Mouse (Mus musculus): Measurements from ENCODE around the gene Epb41l3. TPM values are rescaled to one million over a fixed set of nuclear protein-coding genes. Genes with fewer than 3 reads are reported as not detected.

Epb41l3 gene
- total RNA-seq, 2 experiments from 2014 or later = 0.42 to 2.2 TPM

DNA sequence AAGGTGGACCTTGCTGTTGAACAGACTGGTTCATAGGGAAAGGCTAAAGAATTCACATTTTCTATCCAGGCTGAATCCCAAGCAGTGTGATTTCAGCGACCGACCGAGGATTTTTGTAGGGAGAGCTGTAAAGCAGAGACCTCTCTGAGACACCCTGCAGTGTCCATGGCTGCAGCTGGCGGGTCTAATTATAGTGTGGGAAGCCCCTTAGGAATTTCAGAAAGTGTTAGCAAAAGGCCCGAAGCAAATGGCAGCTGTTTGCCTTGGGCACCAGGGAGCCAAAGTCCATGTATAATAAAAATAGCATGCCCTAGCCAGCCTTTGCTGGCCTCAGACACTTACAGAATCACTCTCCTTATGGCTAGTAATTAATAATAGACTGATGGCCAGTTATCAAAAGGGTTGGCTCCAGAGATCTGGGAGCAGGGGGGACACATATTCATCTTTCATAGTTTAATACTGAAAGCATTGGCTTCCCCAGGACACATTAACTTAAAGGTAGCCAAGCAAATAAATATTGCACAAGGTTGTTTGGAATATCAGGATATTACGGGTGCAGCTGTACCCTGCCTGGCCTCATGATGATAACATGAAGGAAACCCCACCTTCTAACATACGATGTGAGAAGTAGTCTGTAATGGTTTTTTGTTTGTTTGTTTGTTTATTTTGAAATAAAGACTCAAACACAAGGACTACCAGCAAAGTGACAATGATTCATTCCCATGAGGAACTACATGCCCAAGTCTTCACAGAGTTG lies 106.3 kb downstream of the Epb41l3 start:
- no peak for ATAC-seq (replicated peaks; ENCODE audit: poor library complexity)

GRCm38 (mm10) chr17:69187794-69188193 lies 112.3 kb downstream of the Epb41l3 start:
- ATAC-seq (replicated peaks; ENCODE audit: poor library complexity) = no peak

- no peak for ATAC-seq (replicated peaks; ENCODE audit: poor library complexity)
Measured at GRCm38 (mm10) chr17:69192863-69193493, 117.5 kb downstream of the Epb41l3 start.

- ATAC-seq (replicated peaks; ENCODE audit: poor library complexity) = no peak
Measured at GRCm38 (mm10) chr17:69194599-69194998, 119.1 kb downstream of the Epb41l3 start.

GRCm38 (mm10) chr17:69195758-69196157 lies 120.3 kb downstream of the Epb41l3 start:
- no peak for ATAC-seq (replicated peaks; ENCODE audit: poor library complexity)

DNA sequence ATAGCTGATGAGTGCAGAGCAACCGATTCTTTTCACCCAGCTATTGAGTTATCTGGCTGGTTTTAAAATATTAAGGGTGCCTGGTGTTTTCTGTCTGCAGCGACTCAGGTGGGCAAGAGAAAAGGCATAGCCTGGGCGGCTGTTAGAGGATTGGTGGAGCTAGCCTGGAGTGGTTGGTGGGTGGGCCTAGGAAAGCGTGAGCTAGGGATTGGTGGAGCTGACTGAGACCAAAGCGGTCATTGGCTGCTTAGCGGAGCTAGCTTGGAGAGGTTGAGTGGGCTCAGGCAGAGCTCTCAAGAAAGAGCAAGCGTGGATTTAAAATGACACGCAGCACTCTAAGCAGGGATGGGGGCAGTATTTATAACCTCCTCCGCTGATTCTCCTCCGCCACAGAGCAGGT lies 121.2 kb downstream of the Epb41l3 start:
- ATAC-seq (replicated peaks; ENCODE audit: poor library complexity) = no peak

GRCm38 (mm10) chr17:69198805-69199204 lies 123.3 kb downstream of the Epb41l3 start:
- no peak for ATAC-seq (replicated peaks; ENCODE audit: poor library complexity)

DNA sequence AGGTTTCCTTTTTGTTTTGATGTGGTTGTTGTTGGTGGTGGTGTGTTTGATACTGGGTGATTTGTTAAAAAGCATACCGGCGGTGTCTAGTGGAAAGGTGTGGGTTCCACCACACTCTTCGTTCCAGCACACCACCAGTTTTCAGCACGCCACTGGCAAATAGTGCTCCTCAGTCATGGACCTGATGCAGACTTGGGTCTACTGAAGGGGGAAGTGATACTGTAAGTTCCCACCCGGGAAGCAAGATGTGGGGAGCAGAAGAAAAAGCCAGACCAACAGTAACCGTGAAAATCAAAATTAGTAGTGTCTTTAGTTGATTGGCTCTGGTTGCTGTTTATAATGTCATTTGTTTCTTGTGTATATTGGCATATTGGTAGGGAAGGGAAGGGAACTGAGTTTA lies 124.3 kb downstream of the Epb41l3 start:
- peak; percentile 85 for ATAC-seq (replicated peaks; ENCODE audit: poor library complexity)

DNA sequence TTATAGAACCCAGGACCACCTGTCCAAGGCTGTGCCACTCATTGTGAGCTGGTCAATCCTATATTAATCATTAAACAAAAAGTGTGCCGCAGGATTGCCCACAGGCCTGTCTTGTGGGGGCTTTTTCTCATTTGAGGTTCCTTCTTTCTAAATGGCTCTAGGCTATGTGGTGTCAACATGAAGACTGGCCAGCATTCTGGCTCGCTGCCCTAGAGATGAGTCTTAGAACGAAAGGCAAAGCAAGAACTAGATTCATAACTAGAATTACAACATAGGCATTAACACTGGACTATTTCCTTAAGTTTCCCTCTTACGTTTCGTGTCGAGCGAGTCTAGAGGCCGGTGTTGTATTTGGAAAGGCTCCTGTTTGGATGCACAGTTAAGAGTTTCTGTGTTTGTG lies 125.5 kb downstream of the Epb41l3 start:
- ATAC-seq (replicated peaks; ENCODE audit: poor library complexity) = 0 out of 2 replicates have a peak, but pooled peaks have one; percentile 18

GRCm38 (mm10) chr17:69205282-69205999 lies 130.0 kb downstream of the Epb41l3 start:
- ATAC-seq (replicated peaks; ENCODE audit: poor library complexity) = no peak

GRCm38 (mm10) chr17:69207562-69208312 lies 132.3 kb downstream of the Epb41l3 start:
- no peak for ATAC-seq (replicated peaks; ENCODE audit: poor library complexity)

GRCm38 (mm10) chr17:69211065-69211464 lies 135.6 kb downstream of the Epb41l3 start:
- no peak for ATAC-seq (replicated peaks; ENCODE audit: poor library complexity)

GRCm38 (mm10) chr17:69216120-69216519 lies 140.6 kb downstream of the Epb41l3 start:
- no peak for ATAC-seq (replicated peaks; ENCODE audit: poor library complexity)

- ATAC-seq (replicated peaks; ENCODE audit: poor library complexity) = no peak
Measured at GRCm38 (mm10) chr17:69220849-69221248, 145.4 kb downstream of the Epb41l3 start.

- ATAC-seq (replicated peaks; ENCODE audit: poor library complexity) = no peak
Measured at GRCm38 (mm10) chr17:69221377-69221776, 145.9 kb downstream of the Epb41l3 start.

DNA sequence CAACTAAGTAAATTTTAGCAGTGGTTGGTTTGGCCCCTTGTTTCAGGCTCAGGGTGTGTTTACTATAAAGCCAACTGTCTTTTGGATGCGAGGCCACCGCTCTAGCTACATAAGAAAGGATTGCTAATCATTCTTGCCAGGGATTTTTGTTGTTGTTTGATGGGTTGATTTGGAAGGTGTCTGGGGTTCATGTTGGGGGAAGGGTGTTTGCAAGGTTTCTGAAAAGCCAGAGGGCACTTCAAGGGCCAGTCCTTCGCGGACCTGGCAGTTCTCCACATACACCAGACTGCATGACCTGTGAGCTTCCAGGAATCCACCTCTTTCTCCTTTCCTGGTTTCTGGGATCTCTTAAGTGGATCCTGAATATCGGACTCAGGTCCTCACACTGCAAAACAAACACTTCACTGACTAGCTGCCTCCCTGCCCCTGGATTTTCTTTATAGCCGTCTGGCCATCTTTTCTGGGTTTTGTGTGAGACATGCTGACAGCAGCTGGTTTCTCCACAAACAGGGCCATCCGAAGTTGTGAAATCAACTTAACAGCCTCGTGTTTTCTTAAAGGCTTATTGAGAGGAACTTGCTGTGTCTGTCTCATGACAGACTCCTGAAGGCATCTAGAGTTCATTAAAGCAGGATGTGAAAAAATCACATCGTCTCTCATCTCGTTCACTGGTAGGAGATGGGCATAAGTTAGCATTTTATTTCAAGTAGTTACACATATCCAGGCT lies 146.6 kb downstream of the Epb41l3 start:
- peak; percentile 54 for ATAC-seq (replicated peaks; ENCODE audit: poor library complexity)

DNA sequence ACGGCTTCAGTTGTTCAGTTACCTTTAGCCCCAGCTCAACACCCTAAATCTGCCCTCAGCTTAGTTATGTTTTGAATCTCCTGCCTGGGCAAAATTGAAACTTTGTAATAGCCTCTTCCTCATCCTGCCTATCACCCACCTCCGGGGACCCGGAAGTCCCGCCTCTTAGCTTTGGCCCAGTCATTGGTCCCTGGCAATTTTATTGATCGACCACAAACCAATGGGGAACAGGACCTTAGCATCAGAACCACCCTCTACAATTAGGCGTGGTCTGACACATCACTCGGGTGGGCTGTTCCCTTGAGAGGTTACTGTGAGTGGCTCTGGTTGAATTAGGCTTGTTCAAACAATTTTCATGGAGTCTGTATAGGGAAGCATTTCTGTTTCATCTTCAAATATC lies 150.5 kb downstream of the Epb41l3 start:
- peak; percentile 68 for ATAC-seq (replicated peaks; ENCODE audit: poor library complexity)

DNA sequence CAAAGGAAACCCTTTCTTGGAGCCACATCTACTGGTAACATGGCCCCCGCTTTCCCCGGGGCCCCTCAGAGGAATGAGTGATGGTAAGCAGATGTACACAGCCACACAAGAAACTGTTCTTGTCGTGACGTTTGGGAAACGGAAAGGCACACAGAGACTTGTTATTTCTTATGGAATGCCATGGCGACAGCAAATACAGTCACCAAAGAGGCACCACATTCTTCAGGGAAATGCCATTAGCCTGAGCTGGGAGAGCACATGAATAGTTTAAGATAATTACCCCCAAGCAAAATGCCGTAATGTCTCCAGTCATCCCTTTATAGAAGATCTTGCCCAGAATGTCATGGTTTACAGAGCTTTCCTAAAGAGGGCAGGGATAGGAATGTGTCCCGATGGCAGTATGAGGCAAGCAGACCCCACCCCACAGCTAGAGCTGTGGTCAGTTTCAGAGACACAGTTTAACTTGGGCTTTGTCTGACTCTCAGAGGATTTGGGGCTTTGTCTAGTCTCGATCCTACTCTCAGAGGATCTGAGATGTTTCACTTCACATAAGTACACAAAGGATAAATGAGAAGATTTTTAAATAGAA lies 152.0 kb downstream of the Epb41l3 start:
- ATAC-seq (replicated peaks; ENCODE audit: poor library complexity) = no peak

GRCm38 (mm10) chr17:69229451-69229850 lies 154.0 kb downstream of the Epb41l3 start:
- no peak for ATAC-seq (replicated peaks; ENCODE audit: poor library complexity)

- ATAC-seq (replicated peaks; ENCODE audit: poor library complexity) = no peak
Measured at GRCm38 (mm10) chr17:69230131-69230621, 154.7 kb downstream of the Epb41l3 start.
